Mouse (Mus musculus): ENCODE measurements at regions not wholly inside any gene's neighbourhood (a gene's known extent, or its start where the extent isn't known, plus 50 kb on each side); places are given as distances from the start of the nearest gene placed in this dataset.

- Histone ChIP-seq H3K9me3 (replicated peaks; ENCODE audit: control insufficient read depth, insufficient read depth, low read length, poor library complexity, severe bottlenecking) (no peaks in the 10 kb centered on the region), H3K9ac (ENCODE audit: low read depth, poor library complexity, severe bottlenecking) (no peak overlapping the region), H3K4me3 (ENCODE audit: low read depth, low read length) (no peak overlapping the region), H3K27ac (ENCODE audit: insufficient read depth, low read length) (no peak overlapping the region), H3K36me3 (ENCODE audit: control insufficient read depth, insufficient read depth, low read length, poor library complexity, severe bottlenecking) (no peaks in the 10 kb centered on the region), H3K27me3 (ENCODE audit: control insufficient read depth, insufficient read depth, low read length, poor library complexity, severe bottlenecking) (no peaks in the 10 kb centered on the region), H3K4me1 (ENCODE audit: control insufficient read depth, insufficient read depth, low read length) (no peaks in the 10 kb centered on the region)
- TF ChIP-seq POLR2A (IDR thresholded peaks at IDR 0.05; ENCODE audit: insufficient read depth, low read length) (no peak), CTCF (IDR thresholded peaks at IDR 0.05; ENCODE audit: low read depth, low read length) (no peak), EP300 (IDR thresholded peaks at IDR 0.05; ENCODE audit: insufficient read depth, low read depth, low read length) (no peak)
Measured at GRCm38 (mm10) chr2:106529247-106529646, 163.8 kb upstream of the Mpped2 start.

GRCm38 (mm10) chr2:106529746-106530145 is 163.3 kb upstream of the Mpped2 start:
- H3K9me3 ChIP-seq (replicated peaks; ENCODE audit: control insufficient read depth, insufficient read depth, low read length, poor library complexity, severe bottlenecking) = no peaks in the 10 kb centered on the region
- TF ChIP-seq EP300 (IDR thresholded peaks at IDR 0.05; ENCODE audit: insufficient read depth, low read depth, low read length) (no peak), CTCF (IDR thresholded peaks at IDR 0.05; ENCODE audit: low read depth, low read length) (no peak), POLR2A (IDR thresholded peaks at IDR 0.05; ENCODE audit: insufficient read depth, low read length) (no peak)
- no peak overlapping the region for H3K9ac ChIP-seq (ENCODE audit: low read depth, poor library complexity, severe bottlenecking)
- no peaks in the 10 kb centered on the region for H3K27me3 ChIP-seq (ENCODE audit: control insufficient read depth, insufficient read depth, low read length, poor library complexity, severe bottlenecking)
- no peak overlapping the region for H3K27ac ChIP-seq (ENCODE audit: insufficient read depth, low read length)
- H3K36me3 ChIP-seq (ENCODE audit: control insufficient read depth, insufficient read depth, low read length, poor library complexity, severe bottlenecking) = no peaks in the 10 kb centered on the region
- no peak overlapping the region for H3K4me3 ChIP-seq (ENCODE audit: low read depth, low read length)
- H3K4me1 ChIP-seq (ENCODE audit: control insufficient read depth, insufficient read depth, low read length) = no peaks in the 10 kb centered on the region

GRCm38 (mm10) chr2:106538329-106538728 is 154.7 kb upstream of the Mpped2 start:
- TF ChIP-seq EP300 (IDR thresholded peaks at IDR 0.05; ENCODE audit: insufficient read depth, low read depth, low read length) (no peak), POLR2A (IDR thresholded peaks at IDR 0.05; ENCODE audit: insufficient read depth, low read length) (no peak), CTCF (IDR thresholded peaks at IDR 0.05; ENCODE audit: low read depth, low read length) (no peak)
- H3K9ac ChIP-seq (ENCODE audit: low read depth, poor library complexity, severe bottlenecking) = no peak overlapping the region
- no peaks in the 10 kb centered on the region for H3K27me3 ChIP-seq (ENCODE audit: control insufficient read depth, insufficient read depth, low read length, poor library complexity, severe bottlenecking)
- no peak overlapping the region for H3K27ac ChIP-seq (ENCODE audit: insufficient read depth, low read length)
- H3K4me3 ChIP-seq (ENCODE audit: low read depth, low read length) = no peak overlapping the region
- H3K36me3 ChIP-seq (ENCODE audit: control insufficient read depth, insufficient read depth, low read length, poor library complexity, severe bottlenecking) = no peaks in the 10 kb centered on the region
- peaks cover 3% of the 10 kb centered on the region for H3K4me1 ChIP-seq (ENCODE audit: control insufficient read depth, insufficient read depth, low read length)
- H3K9me3 ChIP-seq (replicated peaks; ENCODE audit: control insufficient read depth, insufficient read depth, low read length, poor library complexity, severe bottlenecking) = no peaks in the 10 kb centered on the region

DNA sequence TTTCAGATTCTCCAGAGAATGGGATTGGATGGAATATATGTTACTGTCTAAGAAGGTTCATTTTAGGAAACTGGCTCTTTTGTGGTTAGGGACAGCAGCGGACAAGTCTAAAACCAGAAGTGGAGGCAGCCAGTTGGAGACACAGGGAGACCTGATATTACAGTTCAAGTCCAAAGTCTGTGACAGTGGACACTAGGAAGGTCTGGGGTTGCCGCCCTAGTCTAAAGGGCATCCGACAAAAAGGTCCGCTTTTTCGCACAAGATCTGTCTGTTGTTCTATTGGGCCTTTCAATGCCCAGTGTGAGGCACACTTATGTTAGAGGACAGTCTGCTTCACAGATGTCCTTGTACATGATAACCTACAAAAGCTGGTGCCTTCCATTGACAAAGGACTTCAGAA is 152.9 kb upstream of the Mpped2 start:
- Histone ChIP-seq H3K36me3 (ENCODE audit: control insufficient read depth, insufficient read depth, low read length, poor library complexity, severe bottlenecking) (no peaks in the 10 kb centered on the region), H3K4me3 (ENCODE audit: low read depth, low read length) (no peak overlapping the region), H3K4me1 (ENCODE audit: control insufficient read depth, insufficient read depth, low read length) (peaks cover 5% of the 10 kb centered on the region), H3K9me3 (replicated peaks; ENCODE audit: control insufficient read depth, insufficient read depth, low read length, poor library complexity, severe bottlenecking) (no peaks in the 10 kb centered on the region), H3K27ac (ENCODE audit: insufficient read depth, low read length) (no peak overlapping the region), H3K27me3 (ENCODE audit: control insufficient read depth, insufficient read depth, low read length, poor library complexity, severe bottlenecking) (no peaks in the 10 kb centered on the region), H3K9ac (ENCODE audit: low read depth, poor library complexity, severe bottlenecking) (no peak overlapping the region)
- no peak for TF ChIP-seq CTCF (IDR thresholded peaks at IDR 0.05; ENCODE audit: low read depth, low read length)

DNA sequence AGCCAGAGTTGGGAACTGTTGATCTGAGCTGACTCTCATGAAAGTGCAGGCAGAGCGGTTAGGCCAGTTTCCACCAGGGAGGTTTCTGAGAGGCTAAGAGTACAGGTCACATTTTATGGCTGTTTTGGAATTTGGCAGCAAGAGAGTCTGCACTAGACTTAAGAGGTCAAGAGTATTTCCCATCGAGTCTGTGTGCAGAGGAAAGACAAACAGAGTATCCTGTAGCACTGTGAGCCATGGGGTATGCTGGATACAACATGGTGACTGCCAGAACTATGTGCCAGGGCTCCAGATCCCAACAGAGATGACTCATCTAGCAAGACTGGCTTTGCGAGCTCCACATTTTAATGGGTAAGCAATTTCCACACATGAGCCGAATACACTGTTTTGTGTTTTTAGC is 146.0 kb upstream of the Mpped2 start:
- TF ChIP-seq CTCF (IDR thresholded peaks at IDR 0.05; ENCODE audit: low read depth, low read length) (no peak), EP300 (IDR thresholded peaks at IDR 0.05; ENCODE audit: insufficient read depth, low read depth, low read length) (no peak)
- no peaks in the 10 kb centered on the region for H3K27me3 ChIP-seq (ENCODE audit: control insufficient read depth, insufficient read depth, low read length, poor library complexity, severe bottlenecking)
- H3K4me1 ChIP-seq (ENCODE audit: control insufficient read depth, insufficient read depth, low read length) = peaks cover 2% of the 10 kb centered on the region
- H3K9ac ChIP-seq (ENCODE audit: low read depth, poor library complexity, severe bottlenecking) = no peak overlapping the region
- H3K9me3 ChIP-seq (replicated peaks; ENCODE audit: control insufficient read depth, insufficient read depth, low read length, poor library complexity, severe bottlenecking) = no peaks in the 10 kb centered on the region
- no peak overlapping the region for H3K4me3 ChIP-seq (ENCODE audit: low read depth, low read length)
- no peaks in the 10 kb centered on the region for H3K36me3 ChIP-seq (ENCODE audit: control insufficient read depth, insufficient read depth, low read length, poor library complexity, severe bottlenecking)
- no peak overlapping the region for H3K27ac ChIP-seq (ENCODE audit: insufficient read depth, low read length)

- Histone ChIP-seq H3K27me3 (ENCODE audit: control insufficient read depth, insufficient read depth, low read length, poor library complexity, severe bottlenecking) (no peaks in the 10 kb centered on the region), H3K9me3 (replicated peaks; ENCODE audit: control insufficient read depth, insufficient read depth, low read length, poor library complexity, severe bottlenecking) (no peaks in the 10 kb centered on the region), H3K4me3 (ENCODE audit: low read depth, low read length) (no peak overlapping the region), H3K27ac (ENCODE audit: insufficient read depth, low read length) (no peak overlapping the region), H3K4me1 (ENCODE audit: control insufficient read depth, insufficient read depth, low read length) (no peaks in the 10 kb centered on the region), H3K9ac (ENCODE audit: low read depth, poor library complexity, severe bottlenecking) (no peak overlapping the region), H3K36me3 (ENCODE audit: control insufficient read depth, insufficient read depth, low read length, poor library complexity, severe bottlenecking) (no peaks in the 10 kb centered on the region)
- TF ChIP-seq EP300 (IDR thresholded peaks at IDR 0.05; ENCODE audit: insufficient read depth, low read depth, low read length) (no peak), CTCF (IDR thresholded peaks at IDR 0.05; ENCODE audit: low read depth, low read length) (no peak), POLR2A (IDR thresholded peaks at IDR 0.05; ENCODE audit: insufficient read depth, low read length) (no peak)
Measured at GRCm38 (mm10) chr2:106553666-106554065, 139.4 kb upstream of the Mpped2 start.
